Mouse (Mus musculus) testis, adult 2 months (tissue): ENCODE results near the gene Rbm6. TPM values are rescaled to one million over a fixed set of nuclear protein-coding genes. Genes with fewer than 3 reads are reported as not detected.
A peak's percentile ranks its signal among the peaks of the same experiment; 100 is the strongest.

Experiments
- H3K27ac ChIP-seq: fragments of 200-500 bp; 2 replicates; pipeline ENCODE4 v1.5.1; 2012; ENCODE audit warnings: low read depth, low read length; ENCODE audit not compliant: control insufficient read depth, insufficient read depth
- H3K27me3 ChIP-seq: fragments of 200-500 bp; 2 replicates; pipeline ENCODE4 v1.6.1; 2012; ENCODE audit warnings: mild to moderate bottlenecking, low read length, moderate library complexity; ENCODE audit not compliant: control insufficient read depth, insufficient read depth
- H3K36me3 ChIP-seq: fragments of 200-500 bp; 2 replicates; pipeline ENCODE4 v1.6.1; 2012; ENCODE audit warnings: mild to moderate bottlenecking, low read length; ENCODE audit not compliant: control insufficient read depth, insufficient read depth
- H3K4me1 ChIP-seq: fragments of 200-500 bp; 2 replicates; pipeline ENCODE4 v1.6.1; 2012; ENCODE audit warnings: low read length; ENCODE audit not compliant: control insufficient read depth, insufficient read depth
- H3K4me3 ChIP-seq: fragments of 200-500 bp; 2 replicates; pipeline ENCODE4 v1.5.1; 2012; ENCODE audit warnings: low read depth, mild to moderate bottlenecking, low read length, moderate library complexity, mixed read lengths; ENCODE audit not compliant: control insufficient read depth
- CTCF ChIP-seq: fragments of 200-500 bp; IDR thresholded peaks from 2 replicates; pipeline ENCODE4 v1.5.1; 2012; ENCODE audit warnings: low read depth, mild to moderate bottlenecking, inconsistent platforms, low read length, moderate library complexity; ENCODE audit not compliant: control insufficient read depth, insufficient read depth, insufficient replicate concordance
- POLR2A ChIP-seq: fragments of 200-500 bp; IDR thresholded peaks from 2 replicates; pipeline ENCODE4 v1.6.1; 2012; ENCODE audit warnings: low read depth, mild to moderate bottlenecking, inconsistent platforms, low read length, moderate library complexity; ENCODE audit not compliant: control insufficient read depth
- polyA plus RNA-seq: library from polyadenylated mRNA; depleted of rRNA; stranded (reverse); fragments of >200 nt; gene quantifications from 2 replicates; pipeline ENCODE4 v1.2.3, GENCODE M21; 2012

Gene Rbm6
- polyA plus RNA-seq, 1 experiment, result 28.1 TPM

DNA sequence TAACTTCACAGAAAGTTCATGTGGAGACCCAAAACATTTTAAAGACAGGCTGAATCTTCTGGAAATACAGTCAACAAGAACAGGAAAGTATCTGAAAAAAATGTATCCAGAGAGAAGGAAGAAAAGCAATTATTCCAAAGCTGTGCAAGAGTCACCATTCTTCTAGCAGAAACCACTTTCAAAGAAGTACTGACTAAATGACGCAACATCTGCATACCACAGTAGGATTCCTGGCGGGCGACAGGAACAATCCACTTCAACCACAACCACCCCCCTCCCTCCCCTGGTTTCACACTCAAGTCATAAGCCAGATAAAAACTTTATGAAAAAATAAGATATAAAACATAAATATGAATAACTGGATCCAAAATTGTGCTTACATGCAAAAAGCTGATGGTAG is 39.2 kb downstream of the Rbm6 start:
- Histone ChIP-seq H3K27ac (no peak overlapping the region), H3K36me3 (no peaks in the 10 kb centered on the region; the same call in 1 of the 2 replicates), H3K4me1 (no peaks in the 10 kb centered on the region), H3K27me3 (no peaks in the 10 kb centered on the region), H3K4me3 (no peak overlapping the region)
- no peak for TF ChIP-seq CTCF
- no peak for TF ChIP-seq POLR2A

DNA sequence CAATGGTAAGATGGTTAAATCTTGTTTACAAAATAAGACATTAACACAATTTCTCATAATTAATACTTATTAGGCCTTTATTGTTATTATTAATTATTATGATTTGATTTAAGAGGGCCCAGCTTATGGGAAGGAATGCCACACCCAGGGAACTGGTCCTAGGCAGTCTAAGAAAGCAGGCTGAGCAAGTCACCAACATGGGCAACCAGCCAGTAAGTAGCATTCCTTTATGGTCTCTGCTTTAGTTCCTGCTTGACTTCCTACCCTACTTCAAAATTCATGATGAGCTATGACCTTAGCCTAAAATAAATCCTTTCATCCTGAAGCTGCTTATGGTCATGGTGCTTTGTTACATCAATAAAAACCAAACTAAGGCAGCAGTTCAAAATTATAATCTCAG is 41.3 kb downstream of the Rbm6 start:
- Histone ChIP-seq H3K27ac (no peak overlapping the region), H3K27me3 (no peaks in the 10 kb centered on the region), H3K36me3 (no peaks in the 10 kb centered on the region; the same call in 1 of the 2 replicates), H3K4me3 (no peak overlapping the region), H3K4me1 (no peaks in the 10 kb centered on the region)
- TF ChIP-seq CTCF (no peak), POLR2A (no peak)

DNA sequence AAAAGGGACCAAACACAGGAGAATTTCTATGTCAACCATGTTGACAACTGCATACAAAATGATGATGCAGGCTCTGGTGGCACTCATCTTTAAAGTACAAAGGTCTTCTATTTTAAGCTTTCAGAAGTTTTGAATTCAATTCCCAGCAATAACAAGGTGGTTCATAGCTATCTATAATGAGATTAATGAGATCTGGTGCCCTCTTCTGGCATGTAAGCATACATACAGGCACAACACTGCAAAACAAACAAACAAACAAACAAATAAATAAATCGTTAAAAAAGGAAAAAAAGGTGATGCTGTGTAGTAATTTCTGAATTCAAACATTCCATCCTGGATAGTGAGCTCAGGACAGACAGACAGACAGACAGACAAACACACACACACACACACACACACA is 60.9 kb downstream of the Rbm6 start:
- no peak overlapping the region for H3K27ac ChIP-seq
- H3K36me3 ChIP-seq, result no peaks in the 10 kb centered on the region; the same call in 1 of the 2 replicates
- no peak for TF ChIP-seq POLR2A
- no peak for TF ChIP-seq CTCF
- H3K27me3 ChIP-seq, result no peaks in the 10 kb centered on the region
- no peaks in the 10 kb centered on the region for H3K4me1 ChIP-seq
- no peak overlapping the region for H3K4me3 ChIP-seq

DNA sequence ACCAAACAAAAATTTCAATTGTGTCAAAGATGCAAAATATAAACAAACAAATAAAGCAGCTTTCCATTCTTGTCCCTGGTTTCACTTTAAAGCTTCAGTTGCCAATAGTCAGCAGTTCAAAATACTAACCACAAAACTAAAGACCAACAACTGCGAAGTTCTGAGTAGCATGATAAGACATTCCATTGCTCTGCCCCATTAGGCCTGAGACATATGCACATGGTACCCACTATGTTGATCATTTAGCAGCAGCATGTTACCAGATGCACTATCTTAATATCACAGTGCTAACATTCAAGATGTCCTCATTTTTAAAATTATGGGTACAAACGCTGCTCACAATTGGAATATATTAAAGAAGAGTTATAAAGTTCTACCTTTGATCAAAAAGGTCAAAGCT is 62.1 kb downstream of the Rbm6 start:
- H3K4me3 ChIP-seq, result no peak overlapping the region
- H3K4me1 ChIP-seq, result no peaks in the 10 kb centered on the region
- no peaks in the 10 kb centered on the region for H3K27me3 ChIP-seq
- H3K36me3 ChIP-seq, result no peaks in the 10 kb centered on the region; the same call in 1 of the 2 replicates
- H3K27ac ChIP-seq, result no peak overlapping the region
- TF ChIP-seq CTCF (no peak), POLR2A (no peak)

DNA sequence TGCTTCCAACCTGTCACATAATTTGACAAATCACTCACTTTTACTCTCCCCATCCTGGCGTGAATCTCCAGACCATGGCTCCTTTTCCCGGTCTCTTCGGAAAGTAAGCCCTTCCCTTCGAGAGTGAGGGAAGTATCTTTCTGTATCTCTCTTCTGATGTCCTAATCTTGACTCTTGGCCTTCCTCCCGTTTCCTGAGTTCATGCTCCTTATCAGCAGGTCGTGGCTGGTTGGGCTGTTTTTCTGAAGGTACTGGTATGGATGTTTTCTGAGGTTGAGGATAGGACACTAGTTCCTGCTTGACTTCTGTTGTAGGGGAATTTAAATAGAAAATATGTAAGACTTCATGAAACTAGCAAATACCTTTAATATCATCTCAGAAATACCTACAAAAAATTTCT is 81.3 kb downstream of the Rbm6 start:
- no peaks in the 10 kb centered on the region for H3K27me3 ChIP-seq
- no peaks in the 10 kb centered on the region for H3K4me1 ChIP-seq
- H3K27ac ChIP-seq, result no peak overlapping the region
- H3K36me3 ChIP-seq, result peaks cover 8% of the 10 kb centered on the region
- TF ChIP-seq POLR2A (no peak), CTCF (no peak)
- no peak overlapping the region for H3K4me3 ChIP-seq

DNA sequence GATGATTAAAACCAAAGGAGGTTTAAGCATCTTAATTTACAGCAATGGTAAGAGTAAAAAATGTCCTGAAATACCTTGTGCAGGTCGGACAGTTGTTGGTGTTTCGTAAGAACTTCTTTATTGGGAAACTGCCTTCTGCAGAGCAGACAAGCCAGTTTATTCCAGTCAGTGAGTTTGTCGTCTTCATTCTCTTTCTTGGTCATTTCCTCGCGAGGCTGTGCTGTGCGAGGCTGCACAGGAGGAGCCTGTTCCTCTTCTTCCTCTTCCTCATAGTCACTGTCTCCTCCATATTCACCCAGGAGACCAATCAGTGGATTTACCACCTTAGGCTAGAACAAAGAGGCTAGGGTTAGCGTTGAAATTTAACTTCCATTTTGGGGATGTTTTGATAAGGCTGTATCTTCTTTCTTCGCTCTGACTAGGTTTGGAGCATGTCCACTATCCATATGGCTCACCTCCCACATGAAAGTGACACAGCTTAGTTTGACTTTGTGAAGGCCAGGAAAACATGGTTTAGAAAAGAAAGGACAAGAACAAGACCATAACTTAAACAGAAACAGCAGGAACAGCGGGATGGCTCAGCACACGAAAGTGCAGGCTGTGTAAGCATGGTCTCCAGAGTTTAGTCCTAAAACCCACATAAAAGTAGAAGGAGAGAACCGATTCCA is 90.4 kb downstream of the Rbm6 start:
- Histone ChIP-seq H3K4me1 (no peaks in the 10 kb centered on the region), H3K27ac (no peak overlapping the region), H3K27me3 (no peaks in the 10 kb centered on the region), H3K4me3 (peak overlapping the region; percentile 45), H3K36me3 (peaks cover 3% of the 10 kb centered on the region)
- TF ChIP-seq POLR2A, result no peak
- TF ChIP-seq CTCF, result no peak

DNA sequence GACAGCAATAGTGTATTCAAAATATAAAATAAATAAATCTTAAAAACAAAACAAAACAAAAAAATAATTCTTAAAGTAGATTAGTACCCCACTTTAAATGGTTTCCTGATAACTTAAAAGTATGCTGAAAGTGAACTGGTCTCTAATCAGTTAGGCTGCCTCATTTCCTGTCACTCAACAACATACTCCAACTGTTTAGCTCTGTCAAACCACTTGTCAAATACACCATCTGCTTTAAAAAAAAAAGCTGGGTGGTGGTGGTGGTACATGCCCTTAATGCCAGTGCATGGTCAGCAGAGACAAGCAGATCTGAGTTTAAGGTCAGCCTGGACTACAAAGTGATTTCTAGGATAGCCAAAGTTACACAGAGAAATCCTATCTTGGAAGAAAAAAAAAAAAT is 96.2 kb downstream of the Rbm6 start:
- H3K4me1 ChIP-seq, result no peaks in the 10 kb centered on the region
- no peaks in the 10 kb centered on the region for H3K27me3 ChIP-seq
- no peak overlapping the region for H3K4me3 ChIP-seq
- TF ChIP-seq POLR2A (no peak), CTCF (no peak)
- no peaks in the 10 kb centered on the region; the same call in 1 of the 2 replicates for H3K36me3 ChIP-seq
- no peak overlapping the region for H3K27ac ChIP-seq
